Mouse (Mus musculus): ENCODE measurements around the gene Sult1a1. TPM values are rescaled to one million over a fixed set of nuclear protein-coding genes. Genes with fewer than 3 reads are reported as not detected.

Gene Sult1a1
- polyA plus RNA-seq, 1 experiment from 2014 or later: 0.42 TPM

GRCm38 (mm10) chr7:126678545-126679341, 2.5 kb upstream of the Sult1a1 start:
- no peak overlapping the region for H3K9ac ChIP-seq
- H3K4me2 ChIP-seq: no peak overlapping the region
- 87% methylated on average over 8 of the region's 8 CpGs for WGBS
- ATAC-seq (ENCODE audit: low FRiP score): no peak
- peaks cover 12% of the 10 kb centered on the region for H3K36me3 ChIP-seq (replicated peaks)
- H3K9me3 ChIP-seq: no peaks in the 10 kb centered on the region
- no peak overlapping the region for H3K4me3 ChIP-seq (replicated peaks)
- H3K27me3 ChIP-seq: no peaks in the 10 kb centered on the region
- no peak overlapping the region for H3K27ac ChIP-seq
- no peaks in the 10 kb centered on the region for H3K4me1 ChIP-seq

- no peaks in the 10 kb centered on the region for H3K27me3 ChIP-seq
- no peak for ATAC-seq (ENCODE audit: low FRiP score)
- no peaks in the 10 kb centered on the region for H3K9me3 ChIP-seq
- no peak overlapping the region for H3K9ac ChIP-seq
- H3K4me1 ChIP-seq: no peaks in the 10 kb centered on the region
- H3K36me3 ChIP-seq (replicated peaks): peaks cover 22% of the 10 kb centered on the region
- H3K27ac ChIP-seq: no peak overlapping the region
- H3K4me2 ChIP-seq: no peak overlapping the region
- 92% methylated on average over 4 of the region's 4 CpGs for WGBS
- no peak overlapping the region for H3K4me3 ChIP-seq (replicated peaks)
These were observed 494 bp upstream of the Sult1a1 start for GRCm38 (mm10) chr7:126676631-126677220.

DNA sequence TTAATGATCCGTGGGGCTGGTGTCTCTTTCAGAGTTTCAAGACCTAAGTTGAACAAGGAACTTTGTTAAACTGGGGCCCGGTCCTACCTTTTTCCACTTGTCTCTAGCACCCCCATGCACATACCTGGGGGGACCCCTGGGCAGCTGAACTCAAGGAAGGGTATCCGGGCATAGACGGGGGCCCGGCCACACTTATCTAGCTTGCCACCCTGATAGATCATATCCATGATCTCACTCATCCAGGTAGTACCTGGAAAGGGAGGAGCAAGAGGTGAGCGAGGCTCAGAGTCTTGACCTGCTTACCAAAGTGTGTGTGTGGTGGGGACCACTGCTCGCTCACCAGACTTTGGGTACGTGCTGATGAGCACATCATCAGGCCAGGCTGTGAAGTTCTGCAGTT, 1.1 kb downstream of the Sult1a1 start:
- H3K9me3 ChIP-seq: no peaks in the 10 kb centered on the region
- no peak overlapping the region for H3K27ac ChIP-seq
- H3K4me2 ChIP-seq: no peak overlapping the region
- no peaks in the 10 kb centered on the region for H3K4me1 ChIP-seq
- no peaks in the 10 kb centered on the region for H3K27me3 ChIP-seq
- WGBS: 96% methylated on average over 8 of the region's 8 CpGs
- H3K36me3 ChIP-seq (replicated peaks): peaks cover 38% of the 10 kb centered on the region
- no peak overlapping the region for H3K4me3 ChIP-seq (replicated peaks)
- no peak overlapping the region for H3K9ac ChIP-seq
- ATAC-seq (ENCODE audit: low FRiP score): no peak

- Histone ChIP-seq H3K27ac (no peak overlapping the region), H3K36me3 (replicated peaks) (peaks cover 49% of the 10 kb centered on the region), H3K4me2 (no peak overlapping the region), H3K9ac (no peak overlapping the region), H3K9me3 (no peaks in the 10 kb centered on the region), H3K27me3 (no peaks in the 10 kb centered on the region), H3K4me3 (replicated peaks) (no peak overlapping the region), H3K4me1 (no peaks in the 10 kb centered on the region)
- no peak for ATAC-seq (ENCODE audit: low FRiP score)
- 95% methylated on average over 9 of the region's 9 CpGs for WGBS
These were observed 4.1 kb downstream of the Sult1a1 start for GRCm38 (mm10) chr7:126672111-126672510.

DNA sequence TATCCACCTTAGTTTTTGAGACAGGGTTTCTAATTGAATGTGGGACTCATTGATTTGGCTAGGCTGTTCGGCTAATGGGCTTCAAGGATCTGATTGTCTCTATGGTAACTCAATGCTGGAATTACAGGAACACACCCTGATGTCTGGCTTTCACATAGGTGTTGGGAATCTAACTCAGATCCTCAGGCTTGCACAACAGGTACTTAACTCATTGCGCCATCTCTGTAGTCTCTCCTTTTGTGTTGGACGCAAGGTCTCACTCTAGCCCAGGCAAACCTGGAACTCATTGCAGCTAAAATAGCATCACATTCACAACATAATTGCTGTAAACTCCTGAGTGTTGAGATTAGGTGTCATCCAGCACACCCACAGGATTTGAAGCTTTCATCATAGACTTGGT, 6.1 kb downstream of the Sult1a1 start:
- Histone ChIP-seq H3K4me3 (replicated peaks) (no peak overlapping the region), H3K36me3 (replicated peaks) (peaks cover 54% of the 10 kb centered on the region), H3K27me3 (no peaks in the 10 kb centered on the region), H3K9me3 (no peaks in the 10 kb centered on the region), H3K9ac (no peak overlapping the region), H3K4me1 (no peaks in the 10 kb centered on the region), H3K4me2 (no peak overlapping the region), H3K27ac (no peak overlapping the region)
- 94% methylated on average over 3 of the region's 3 CpGs for WGBS
- ATAC-seq (ENCODE audit: low FRiP score): no peak

DNA sequence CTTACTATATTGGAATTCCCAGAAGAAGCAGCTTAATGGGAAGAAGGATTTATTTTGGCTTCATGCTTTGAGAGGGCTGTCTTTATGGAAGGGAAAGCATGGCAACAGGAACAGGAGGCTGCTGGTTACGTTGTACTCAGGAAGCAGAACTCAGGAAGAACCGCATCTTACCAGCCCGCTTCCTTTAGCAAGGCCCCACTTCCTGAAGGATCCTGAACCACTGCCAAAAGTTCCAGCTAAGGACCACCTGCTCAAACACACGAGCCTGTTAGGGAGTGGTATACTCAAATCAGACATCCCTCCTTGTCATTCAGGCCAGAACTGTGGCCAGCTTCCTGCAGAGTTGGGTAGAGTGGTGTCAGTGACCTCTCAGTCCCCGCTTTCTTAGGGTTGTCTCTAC, 7.8 kb downstream of the Sult1a1 start:
- no peaks in the 10 kb centered on the region for H3K27me3 ChIP-seq
- H3K4me3 ChIP-seq (replicated peaks): no peak overlapping the region
- no peak overlapping the region for H3K4me2 ChIP-seq
- no peak for ATAC-seq (ENCODE audit: low FRiP score)
- H3K27ac ChIP-seq: no peak overlapping the region
- peaks cover 60% of the 10 kb centered on the region for H3K36me3 ChIP-seq (replicated peaks)
- H3K9ac ChIP-seq: no peak overlapping the region
- 89% methylated on average over 5 of the region's 5 CpGs for WGBS
- H3K9me3 ChIP-seq: no peaks in the 10 kb centered on the region
- H3K4me1 ChIP-seq: no peaks in the 10 kb centered on the region

DNA sequence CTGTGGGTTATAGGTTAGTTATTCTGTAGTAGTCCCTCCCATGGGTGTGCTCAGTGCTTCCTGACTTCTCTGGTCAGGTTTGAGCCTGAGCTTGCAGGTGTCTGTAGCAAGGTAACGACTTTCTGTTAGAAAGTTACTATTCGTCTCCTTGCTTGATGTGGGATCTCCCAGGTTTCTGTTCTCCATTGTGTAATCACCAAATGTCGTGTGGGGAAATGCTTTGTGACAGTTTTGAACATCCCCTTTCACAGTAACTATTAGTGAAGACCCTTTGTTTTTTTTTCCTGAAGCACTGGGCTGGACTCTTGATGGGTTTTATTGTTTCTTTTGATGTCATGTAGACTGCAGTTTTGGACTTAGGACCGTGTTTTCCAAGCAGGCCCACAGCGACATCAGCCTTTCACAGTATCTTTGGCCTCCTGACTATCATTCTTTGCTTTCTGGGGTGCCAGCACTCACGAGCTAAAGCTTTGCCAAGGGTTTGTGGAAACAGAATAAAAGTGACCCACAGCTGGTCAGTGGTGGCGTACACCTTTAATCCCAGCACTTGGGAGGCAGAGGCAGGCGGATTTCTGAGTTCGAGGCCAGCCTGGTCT, 8.6 kb downstream of the Sult1a1 start:
- H3K4me2 ChIP-seq: no peak overlapping the region
- H3K9me3 ChIP-seq: no peaks in the 10 kb centered on the region
- H3K9ac ChIP-seq: no peak overlapping the region
- WGBS: 91% methylated on average over 9 of the region's 9 CpGs
- no peak overlapping the region for H3K4me3 ChIP-seq (replicated peaks)
- no peak overlapping the region for H3K27ac ChIP-seq
- no peaks in the 10 kb centered on the region for H3K27me3 ChIP-seq
- no peak for ATAC-seq (ENCODE audit: low FRiP score)
- no peaks in the 10 kb centered on the region for H3K4me1 ChIP-seq
- H3K36me3 ChIP-seq (replicated peaks): peaks cover 59% of the 10 kb centered on the region

- H3K4me1 ChIP-seq: no peaks in the 10 kb centered on the region
- no peak overlapping the region for H3K4me3 ChIP-seq (replicated peaks)
- H3K9me3 ChIP-seq: no peaks in the 10 kb centered on the region
- H3K27ac ChIP-seq: no peak overlapping the region
- H3K27me3 ChIP-seq: no peaks in the 10 kb centered on the region
- no peak for ATAC-seq (ENCODE audit: low FRiP score)
- H3K36me3 ChIP-seq (replicated peaks): peaks cover 36% of the 10 kb centered on the region
- 93% methylated on average over 3 of the region's 3 CpGs for WGBS
- no peak overlapping the region for H3K9ac ChIP-seq
- no peak overlapping the region for H3K4me2 ChIP-seq
These were observed 11.0 kb downstream of the Sult1a1 start for GRCm38 (mm10) chr7:126665269-126665668.

DNA sequence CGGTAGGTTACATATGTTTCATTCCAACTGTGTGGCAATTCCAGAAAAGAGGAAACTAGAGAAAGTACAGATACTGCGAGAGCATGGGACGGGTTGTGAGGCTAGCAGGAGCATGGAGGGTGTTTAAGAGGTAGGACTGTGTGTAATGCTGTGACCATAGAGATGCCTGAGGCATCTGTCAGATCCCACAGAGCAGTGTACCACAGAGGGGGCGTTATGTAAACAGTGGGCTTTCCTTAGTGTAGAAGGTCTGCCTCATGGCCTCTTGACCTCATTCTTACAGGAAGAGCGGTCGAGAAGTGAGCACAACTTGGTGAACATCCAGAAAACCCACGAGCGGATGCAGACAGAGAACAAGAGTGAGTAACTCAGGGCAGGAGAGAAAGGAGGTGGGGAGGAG, 12.6 kb downstream of the Sult1a1 start:
- Histone ChIP-seq H3K9me3 (no peaks in the 10 kb centered on the region), H3K4me2 (no peak overlapping the region), H3K27ac (no peak overlapping the region), H3K27me3 (no peaks in the 10 kb centered on the region), H3K36me3 (replicated peaks) (peaks cover 27% of the 10 kb centered on the region), H3K9ac (no peak overlapping the region), H3K4me3 (replicated peaks) (no peak overlapping the region), H3K4me1 (no peaks in the 10 kb centered on the region)
- no peak for ATAC-seq (ENCODE audit: low FRiP score)
- WGBS: 86% methylated on average over 8 of the region's 8 CpGs

- WGBS: 85% methylated on average over 3 of the region's 3 CpGs
- no peak for ATAC-seq (ENCODE audit: low FRiP score)
These were observed 16.5 kb downstream of the Sult1a1 start for GRCm38 (mm10) chr7:126659771-126660170.

DNA sequence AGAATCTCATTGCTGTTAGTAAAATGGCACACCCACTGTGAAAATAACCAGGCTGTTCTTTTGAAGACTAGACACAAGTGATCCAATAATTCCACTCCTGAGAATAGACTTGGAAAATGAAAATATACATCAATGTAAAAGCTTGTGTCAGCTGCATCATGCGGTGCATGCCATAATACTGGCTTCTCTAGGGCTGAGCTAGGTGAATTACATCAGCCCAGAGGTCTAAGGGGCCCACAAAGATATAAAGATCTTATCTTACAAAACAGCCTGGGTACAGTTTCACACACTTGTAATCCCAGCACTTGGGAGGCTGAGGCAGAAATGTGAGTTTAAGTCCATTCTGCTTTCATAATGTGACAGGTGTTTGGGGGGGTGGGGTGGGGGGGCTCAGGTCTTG, 18.7 kb downstream of the Sult1a1 start:
- H3K4me1 ChIP-seq: no peaks in the 10 kb centered on the region
- no peaks in the 10 kb centered on the region for H3K36me3 ChIP-seq (replicated peaks)
- no peak for ATAC-seq (ENCODE audit: low FRiP score)
- H3K9ac ChIP-seq: no peak overlapping the region
- no peak overlapping the region for H3K4me3 ChIP-seq (replicated peaks)
- H3K27me3 ChIP-seq: no peaks in the 10 kb centered on the region
- H3K27ac ChIP-seq: no peak overlapping the region
- WGBS: 86% methylated on average over 1 of the region's 1 CpGs
- no peaks in the 10 kb centered on the region for H3K9me3 ChIP-seq
- no peak overlapping the region for H3K4me2 ChIP-seq

More at GRCm38 (mm10) chr7:126659771-126660170, 16.5 kb downstream of the Sult1a1 start:
- no peaks in the 10 kb centered on the region for H3K27me3 ChIP-seq
- no peaks in the 10 kb centered on the region for H3K4me1 ChIP-seq
- no peak overlapping the region for H3K4me3 ChIP-seq (replicated peaks)
- H3K27ac ChIP-seq: no peak overlapping the region
- no peak overlapping the region for H3K4me2 ChIP-seq
- no peaks in the 10 kb centered on the region for H3K9me3 ChIP-seq
- no peak overlapping the region for H3K9ac ChIP-seq
- peaks cover 5% of the 10 kb centered on the region for H3K36me3 ChIP-seq (replicated peaks)

GRCm38 (mm10) chr7:126655695-126656094, 20.5 kb downstream of the Sult1a1 start:
- no peaks in the 10 kb centered on the region for H3K27me3 ChIP-seq

DNA sequence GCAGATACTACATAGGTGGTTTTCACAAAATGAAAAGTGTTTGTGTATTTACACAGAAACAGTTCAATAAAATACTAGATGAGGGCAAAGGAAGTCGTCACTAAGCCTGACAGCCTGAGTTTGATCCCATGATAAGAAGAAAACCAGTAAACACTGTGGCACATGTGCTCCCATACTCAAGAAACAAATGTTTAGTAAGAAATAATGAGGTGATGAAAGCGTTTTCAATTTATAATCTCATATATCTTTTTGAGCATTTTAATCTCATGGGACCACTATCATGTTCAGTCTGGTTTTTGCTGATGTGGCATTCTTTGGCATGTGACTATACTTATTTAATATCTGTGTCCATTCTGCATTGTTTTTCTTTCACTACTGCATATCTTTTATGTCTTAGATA, 22.2 kb downstream of the Sult1a1 start:
- Histone ChIP-seq H3K27me3 (no peaks in the 10 kb centered on the region), H3K4me3 (replicated peaks) (no peak overlapping the region), H3K9me3 (no peaks in the 10 kb centered on the region), H3K9ac (no peak overlapping the region), H3K4me1 (peaks cover 10% of the 10 kb centered on the region), H3K27ac (no peak overlapping the region), H3K4me2 (no peak overlapping the region), H3K36me3 (replicated peaks) (no peaks in the 10 kb centered on the region)
- no peak for ATAC-seq (ENCODE audit: low FRiP score)
- WGBS: 88% methylated on average over 2 of the region's 2 CpGs

More at GRCm38 (mm10) chr7:126655695-126656094, 20.5 kb downstream of the Sult1a1 start:
- no peak overlapping the region for H3K27ac ChIP-seq
- no peak overlapping the region for H3K4me3 ChIP-seq (replicated peaks)
- no peak overlapping the region for H3K9ac ChIP-seq
- 95% methylated on average over 3 of the region's 3 CpGs for WGBS
- H3K9me3 ChIP-seq: no peaks in the 10 kb centered on the region
- ATAC-seq (ENCODE audit: low FRiP score): no peak
- H3K4me1 ChIP-seq: no peaks in the 10 kb centered on the region
- no peaks in the 10 kb centered on the region for H3K36me3 ChIP-seq (replicated peaks)
- H3K4me2 ChIP-seq: no peak overlapping the region

All from forebrain, embryonic 12.5 days (tissue).